In the genomic region with DNA sequence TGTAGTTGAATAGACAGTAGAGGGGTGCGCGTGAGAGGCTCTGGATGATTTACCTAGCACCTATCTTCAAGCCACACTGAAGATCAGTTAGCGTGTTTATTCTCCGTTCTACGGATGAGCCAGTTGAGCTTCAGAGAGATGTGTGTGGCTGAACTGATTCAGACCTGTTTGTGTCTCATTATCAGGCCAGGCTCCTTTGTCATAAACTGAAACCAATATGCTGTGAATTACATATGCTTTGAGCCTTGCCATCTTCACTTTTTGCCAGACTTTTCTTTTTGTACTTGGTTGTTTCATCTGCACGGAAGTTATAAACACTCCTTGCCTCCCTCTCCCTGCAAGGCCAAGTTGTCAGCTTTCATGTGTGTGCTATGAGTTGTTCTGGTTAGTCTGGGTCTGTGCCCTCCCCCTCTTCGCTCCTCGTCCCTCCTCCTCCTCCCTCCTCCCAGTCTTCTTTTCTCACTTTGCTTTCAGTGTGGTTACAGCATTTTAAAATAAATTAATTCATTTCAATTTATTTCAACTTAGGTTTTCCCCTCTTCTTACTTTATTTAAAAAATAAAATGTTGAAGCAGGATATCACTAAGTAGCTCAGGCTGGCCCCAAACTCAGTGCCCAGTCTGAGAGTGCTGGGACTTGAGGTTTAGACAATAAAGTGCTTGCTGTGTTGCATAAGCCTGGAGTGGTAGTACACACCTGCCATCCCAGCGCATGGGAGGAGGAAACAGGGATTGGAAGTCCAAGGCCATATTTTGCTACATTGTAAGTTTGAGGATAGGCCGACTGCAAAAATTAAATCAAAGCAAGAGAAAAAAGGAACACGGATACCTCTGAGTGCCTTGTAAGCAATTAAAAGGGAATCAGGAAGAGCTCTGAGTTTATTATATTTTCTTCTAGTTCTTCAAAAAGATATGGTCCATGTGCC, we compare ENCODE assay signal across 17 mouse cellular contexts. TPM values are rescaled to one million over a fixed set of nuclear protein-coding genes. Genes with fewer than 3 reads are reported as not detected.
A peak's percentile ranks its signal among the peaks of the same experiment; 100 is the strongest.
DNase-seq lines count a peak whose midpoint lies in the region; ATAC-seq and TF ChIP-seq lines count a peak whose summit lies in the region.
"Had no signal": no experiment of that assay in that cellular context is flagged by ENCODE, and none has a peak within 500 bp of the region (broad histone marks: within the 10 kb centered on the region; RNA-seq: fewer than 3 reads in every experiment).

No protein-coding gene starts in this region.

- ATAC-seq in heart, postnatal 0 days (ENCODE audit: insufficient read depth, low read depth) = no peak
- 0 out of 2 replicates have a peak, but pooled peaks have one; percentile 16 for ATAC-seq in G1E (ENCODE audit: extremely low read depth, insufficient number of reproducible peaks, low FRiP score, poor library complexity, severe bottlenecking)
- no peak for ATAC-seq in intestine, embryonic 16.5 days
- no peak for ATAC-seq in hindbrain, embryonic 16.5 days
- ATAC-seq: forebrain, postnatal 0 days had no signal

- WGBS in heart, postnatal 0 days = 80% methylated on average over 11 of the region's 11 CpGs
- WGBS in intestine, embryonic 16.5 days = 79% methylated on average over 11 of the region's 11 CpGs
- WGBS in hindbrain, embryonic 16.5 days = 94% methylated on average over 11 of the region's 11 CpGs

- no peaks in the 10 kb centered on the region for H3K36me3 ChIP-seq in heart, postnatal 0 days (replicated peaks; ENCODE audit: control insufficient read depth, insufficient read depth, low read length)
- no peaks in the 10 kb centered on the region for H3K36me3 ChIP-seq in G1E (replicated peaks)
- no peaks in the 10 kb centered on the region for H3K36me3 ChIP-seq in intestine, embryonic 16.5 days (ENCODE audit: control insufficient read depth, insufficient read depth, low read length)
- H3K36me3 ChIP-seq in hindbrain, embryonic 16.5 days (ENCODE audit: control insufficient read depth, insufficient read depth, low read length) = no peaks in the 10 kb centered on the region
- H3K36me3 ChIP-seq: hindbrain, embryonic 13.5 days; midbrain, embryonic 12.5 days; neural tube, embryonic 12.5 days had no signal

- H3K4me1 ChIP-seq in heart, postnatal 0 days (ENCODE audit: control insufficient read depth, insufficient read depth) = peaks cover 11% of the 10 kb centered on the region; the same call in 1 of the 2 replicates
- H3K4me1 ChIP-seq in G1E (ENCODE audit: insufficient read depth, low read depth, low read length) = no peaks in the 10 kb centered on the region; the same call in 1 of the 2 replicates
- peaks cover 15% of the 10 kb centered on the region for H3K4me1 ChIP-seq in intestine, embryonic 16.5 days (ENCODE audit: control insufficient read depth, insufficient read depth, low read length)
- no peaks in the 10 kb centered on the region for H3K4me1 ChIP-seq in hindbrain, embryonic 16.5 days (ENCODE audit: control insufficient read depth, insufficient read depth, low read depth, low read length)
- H3K4me1 ChIP-seq: hindbrain, embryonic 13.5 days; midbrain, embryonic 12.5 days; neural tube, embryonic 12.5 days had no signal

- H3K27ac ChIP-seq in heart, postnatal 0 days (ENCODE audit: low read depth) = peak overlapping the region; percentile 74
- H3K27ac ChIP-seq in intestine, embryonic 16.5 days (ENCODE audit: low read length) = no peak overlapping the region
- H3K27ac ChIP-seq in hindbrain, embryonic 16.5 days (ENCODE audit: low read depth, low read length) = no peak overlapping the region
- H3K27ac ChIP-seq: hindbrain, embryonic 13.5 days; midbrain, embryonic 12.5 days; neural tube, embryonic 12.5 days had no signal

- no peaks in the 10 kb centered on the region for H3K9me3 ChIP-seq in heart, postnatal 0 days (replicated peaks; ENCODE audit: control insufficient read depth, low read length)
- no peaks in the 10 kb centered on the region for H3K9me3 ChIP-seq in G1E (replicated peaks)
- no peaks in the 10 kb centered on the region for H3K9me3 ChIP-seq in intestine, embryonic 16.5 days (ENCODE audit: control insufficient read depth, low read length)
- no peaks in the 10 kb centered on the region for H3K9me3 ChIP-seq in hindbrain, embryonic 16.5 days (ENCODE audit: control insufficient read depth, low read length)
- H3K9me3 ChIP-seq: hindbrain, embryonic 13.5 days; midbrain, embryonic 12.5 days; neural tube, embryonic 12.5 days had no signal

- intact Hi-C loops in heart, postnatal 25 days (cut with DNase I) = no loop called here

- no peaks in the 10 kb centered on the region for H3K27me3 ChIP-seq in heart, postnatal 0 days (ENCODE audit: control insufficient read depth, insufficient read depth, low read length)
- no peaks in the 10 kb centered on the region for H3K27me3 ChIP-seq in G1E (ENCODE audit: insufficient read depth, low read length)
- H3K27me3 ChIP-seq in intestine, embryonic 16.5 days (replicated peaks; ENCODE audit: control insufficient read depth, insufficient read depth, low read length) = no peaks in the 10 kb centered on the region
- no peaks in the 10 kb centered on the region for H3K27me3 ChIP-seq in hindbrain, embryonic 16.5 days (replicated peaks; ENCODE audit: control insufficient read depth, insufficient read depth, low read length)
- H3K27me3 ChIP-seq: CH12.LX; hindbrain, embryonic 13.5 days; midbrain, embryonic 12.5 days; neural tube, embryonic 12.5 days had no signal

- no peak overlapping the region for H3K4me3 ChIP-seq in heart, postnatal 0 days (ENCODE audit: low read depth, low read length)
- no peak overlapping the region for H3K4me3 ChIP-seq in G1E (ENCODE audit: low read depth, low read length)
- no peak overlapping the region for H3K4me3 ChIP-seq in intestine, embryonic 16.5 days (ENCODE audit: low read length)
- H3K4me3 ChIP-seq in hindbrain, embryonic 16.5 days (ENCODE audit: low read length) = no peak overlapping the region
- H3K4me3 ChIP-seq: hindbrain, embryonic 13.5 days; midbrain, embryonic 12.5 days; neural tube, embryonic 12.5 days had no signal

- H3K9ac ChIP-seq in heart, postnatal 0 days (replicated peaks; ENCODE audit: low read depth, low read length) = no peak overlapping the region
- no peak overlapping the region for H3K9ac ChIP-seq in intestine, embryonic 16.5 days (ENCODE audit: low read depth, low read length)
- H3K9ac ChIP-seq in hindbrain, embryonic 16.5 days (ENCODE audit: low read depth, low read length) = no peak overlapping the region
- H3K9ac ChIP-seq: forebrain, postnatal 0 days; hindbrain, embryonic 13.5 days; midbrain, embryonic 12.5 days; neural tube, embryonic 12.5 days had no signal

- TF ChIP-seq EP300 in heart, postnatal 0 days (IDR thresholded peaks at IDR 0.05; ENCODE audit: low read depth) = no peak

- no peak for DNase-seq in heart, postnatal 0 days (ENCODE audit: low spot score)
- no peak for DNase-seq in heart, postnatal 25 days (ENCODE audit: low spot score)
- no peak for DNase-seq in G1E (ENCODE audit: low spot score)
- peak; percentile 44 for DNase-seq in induced T-regulatory cell, adult 2 months (ENCODE audit: low read depth)
- DNase-seq in testis, postnatal 14 days (ENCODE audit: low spot score) = peak; percentile 35
- no peak for DNase-seq in layer of hippocampus, adult 11-12 months (ENCODE audit: low spot score)
- DNase-seq: adrenal gland, postnatal 10 days; forebrain, postnatal 0 days; gastrocnemius, postnatal 25 days; kidney, adult 8-10 months; lung, adult 18-20 months had no signal

- TF ChIP-seq CTCF in heart, postnatal 0 days (IDR thresholded peaks at IDR 0.05; ENCODE audit: low read depth) = no peak
- no peak for TF ChIP-seq CTCF in G1E (IDR thresholded peaks at IDR 0.05; ENCODE audit: low read depth, low read length)

- H3K4me2 ChIP-seq in heart, postnatal 0 days (ENCODE audit: low read depth, low read length) = no peak overlapping the region
- H3K4me2 ChIP-seq in intestine, embryonic 16.5 days (ENCODE audit: low read depth, low read length) = no peak overlapping the region
- no peak overlapping the region for H3K4me2 ChIP-seq in hindbrain, embryonic 16.5 days (ENCODE audit: low read length)
- H3K4me2 ChIP-seq: hindbrain, embryonic 13.5 days; midbrain, embryonic 12.5 days; neural tube, embryonic 12.5 days had no signal

RNA-seq across cellular contexts. Expression of gene Uhrf1bp1l, which starts 21.3 kb away (rescaled TPM):
- 21.6 and 24.9 TPM in 2 replicates for total RNA-seq in heart, postnatal 0 days (2014; rRNA removed; ENCODE audit: low replicate concordance)
- 11.2 and 13.7 TPM in 2 replicates for polyA plus RNA-seq in heart, postnatal 0 days (2015; fragmentation: Nextera tagmentation; extraction: Ambion mirVana)
- total RNA-seq in heart, postnatal 25 days (2021) = 10 to 100 TPM; 23.0 to 25.0 TPM
- total RNA-seq in G1E (2014; fragmentation: Nextera tagmentation) (61.0 and 66.6 TPM in 2 replicates), G1E (2017) (17.5 and 20.9 TPM in 2 replicates)
- 2.6 and 7.2 TPM in 2 replicates for polyA plus RNA-seq in G1E (2012)
- polyA plus RNA-seq in intestine, embryonic 16.5 days (2015; fragmentation: Nextera tagmentation; extraction: Ambion mirVana) = 17.2 and 19.4 TPM in 2 replicates
- 29.9 and 33.8 TPM in 2 replicates for polyA plus RNA-seq in hindbrain, embryonic 16.5 days (2015; fragmentation: Nextera tagmentation; extraction: Ambion mirVana)

RNA-seq across cellular contexts. Expression of gene Actr6, which starts 34.0 kb away (rescaled TPM):
- total RNA-seq in heart, postnatal 0 days (2014; rRNA removed; ENCODE audit: low replicate concordance) = 3.4 and 4.5 TPM in 2 replicates
- 21.9 and 24.2 TPM in 2 replicates for polyA plus RNA-seq in heart, postnatal 0 days (2015; fragmentation: Nextera tagmentation; extraction: Ambion mirVana)
- total RNA-seq in heart, postnatal 25 days (2021) = 10 to 100 TPM; 11.5 to 12.2 TPM
- total RNA-seq in G1E (2014; fragmentation: Nextera tagmentation) = 18.9 and 22.5 TPM in 2 replicates
- 26.4 and 28.2 TPM in 2 replicates for total RNA-seq in G1E (2017)
- polyA plus RNA-seq in G1E (2012) = 0.41 and 0.60 TPM in 2 replicates
- 18.7 and 21.5 TPM in 2 replicates for polyA plus RNA-seq in intestine, embryonic 16.5 days (2015; fragmentation: Nextera tagmentation; extraction: Ambion mirVana)
- polyA plus RNA-seq in hindbrain, embryonic 16.5 days (2015; fragmentation: Nextera tagmentation; extraction: Ambion mirVana) = 46.5 and 60.1 TPM in 2 replicates

Comparison
In these comparisons a context has a peak if more than half of its experiments do, and no peak if none do; other contexts are left out.
1. DNase-seq: peak in induced T-regulatory cell, adult 2 months (single experiment) and testis, postnatal 14 days (single experiment); none in heart, postnatal 0 days (single experiment), heart, postnatal 25 days (single experiment), G1E (single experiment) and layer of hippocampus, adult 11-12 months (single experiment).
2. RNA of gene Actr6, which starts 34.0 kb away (polyA plus RNA-seq): 46.5 to 60.1 TPM in hindbrain, embryonic 16.5 days, 21.9 to 24.2 TPM in heart, postnatal 0 days and 18.7 to 21.5 TPM in intestine, embryonic 16.5 days; 0.41 to 0.60 TPM in G1E; every median in the first group is over 10 times any median in the second.